Mouse (Mus musculus) small intestine, adult 2 months (tissue): ENCODE data around the gene Nrros.

Experiments
- CTCF ChIP-seq: fragments of 200-500 bp; IDR thresholded peaks from 2 replicates; pipeline ENCODE4 v1.5.1; 2012; ENCODE audit warnings: low read depth, mild to moderate bottlenecking, control low read depth, inconsistent platforms, low read length, moderate library complexity, mixed read lengths; ENCODE audit not compliant: insufficient replicate concordance, insufficient read length; ENCODE audit errors: extremely low read depth
- POLR2A ChIP-seq: fragments of 200-500 bp; IDR thresholded peaks from 2 replicates; pipeline ENCODE4 v1.6.1; 2012; ENCODE audit warnings: low read depth, mild to moderate bottlenecking, control low read depth, inconsistent platforms, low read length, moderate library complexity

- TF ChIP-seq POLR2A, result no peak
- no peak for TF ChIP-seq CTCF
Measured at GRCm38 (mm10) chr16:32189109-32189508, 23.7 kb upstream of the Nrros start.
